Mouse (Mus musculus): ENCODE results near the gene Gm5134. TPM values are rescaled to one million over a fixed set of nuclear protein-coding genes. Genes with fewer than 3 reads are reported as not detected.
A peak's percentile ranks its signal among the peaks of the same experiment; 100 is the strongest.

The Gm5134 gene
- not detected for total RNA-seq (2021)
- long read RNA-seq, experiment 1, result 0 reads
- long read RNA-seq, experiment 2, partial matches to known transcripts, result 0 of 1 reads
- long read RNA-seq, experiment 2, other reads (novel, unspliced or antisense), result 1 of 1 reads

GRCm38 (mm10) chr10:75954381-75954811 is at the start of gene Gm5134:
Gene Gm5134 (plus strand): TSS chr10:75954514.
- no peak for DNase-seq

GRCm38 (mm10) chr10:75906882-75907281 is 47.4 kb upstream of the Gm5134 start:
- DNase-seq, result no peak

- DNase-seq, result no peak
Observed at GRCm38 (mm10) chr10:75910698-75911097, 43.6 kb upstream of the Gm5134 start.

GRCm38 (mm10) chr10:75913013-75913589 is 41.2 kb upstream of the Gm5134 start:
- no peak for DNase-seq

- no peak for DNase-seq
Observed at GRCm38 (mm10) chr10:75915557-75915956, 38.8 kb upstream of the Gm5134 start.

GRCm38 (mm10) chr10:75916840-75917239 is 37.5 kb upstream of the Gm5134 start:
- DNase-seq, result no peak

- DNase-seq, result no peak
Observed at GRCm38 (mm10) chr10:75919026-75919425, 35.3 kb upstream of the Gm5134 start.

- DNase-seq, result peak; percentile 96
Observed at GRCm38 (mm10) chr10:75921026-75921725, 33.1 kb upstream of the Gm5134 start, which contains the start of gene Smarcb1. Gene Smarcb1 (minus strand): TSS chr10:75921617.

- DNase-seq, result no peak
Observed at GRCm38 (mm10) chr10:75921726-75922560, 32.4 kb upstream of the Gm5134 start.

- DNase-seq, result no peak
Observed at GRCm38 (mm10) chr10:75924324-75924723, 30.0 kb upstream of the Gm5134 start.

GRCm38 (mm10) chr10:75926396-75926795 is 27.9 kb upstream of the Gm5134 start:
- DNase-seq, result no peak

GRCm38 (mm10) chr10:75930304-75930703 is 24.0 kb upstream of the Gm5134 start:
- no peak for DNase-seq

GRCm38 (mm10) chr10:75931311-75931710 is 23.0 kb upstream of the Gm5134 start:
- no peak for DNase-seq

- DNase-seq, result peak; percentile 82
Observed at GRCm38 (mm10) chr10:75932081-75932678, 22.1 kb upstream of the Gm5134 start.

- DNase-seq, result no peak
Observed at GRCm38 (mm10) chr10:75932891-75933290, 21.4 kb upstream of the Gm5134 start, which contains the start of gene Chchd10. Gene Chchd10 (plus strand): TSS chr10:75933130.

- DNase-seq, result no peak
Observed at GRCm38 (mm10) chr10:75934991-75935390, 19.3 kb upstream of the Gm5134 start.

GRCm38 (mm10) chr10:75935680-75936541 is 18.4 kb upstream of the Gm5134 start, which contains the start of gene Mmp11:
Gene Mmp11 (minus strand): TSS chr10:75936496.
- DNase-seq, result peak; percentile 91

GRCm38 (mm10) chr10:75936909-75937667 is 17.2 kb upstream of the Gm5134 start:
- DNase-seq, result peak; percentile 60

GRCm38 (mm10) chr10:75937851-75938643 is 16.3 kb upstream of the Gm5134 start:
- DNase-seq, result peak; percentile 69

Data from adrenal gland, postnatal 10 days (tissue).